Mouse (Mus musculus): ENCODE results near the gene Prss43. TPM values are rescaled to one million over a fixed set of nuclear protein-coding genes. Genes with fewer than 3 reads are reported as not detected.

Prss43 gene
- polyA plus RNA-seq, 1 experiment from 2014 or later, result not detected

Other genes starting within 250 kb of the Prss43 start
- gene Nradd, start 202.2 kb upstream of the Prss43 start, polyA plus RNA-seq (2015; fragmentation: Nextera tagmentation; extraction: Ambion mirVana), result 4.3 and 5.3 TPM in 2 replicates
- gene Nbeal2, start 172.5 kb upstream of the Prss43 start, polyA plus RNA-seq (2015; fragmentation: Nextera tagmentation; extraction: Ambion mirVana), result 15.7 and 19.1 TPM in 2 replicates
- 210 and 226 TPM in 2 replicates for gene Ccdc12, start 170.2 kb upstream of the Prss43 start, polyA plus RNA-seq (2015; fragmentation: Nextera tagmentation; extraction: Ambion mirVana)
- 0.94 and 1.4 TPM in 2 replicates for gene Myl3, start 84.8 kb upstream of the Prss43 start, polyA plus RNA-seq (2015; fragmentation: Nextera tagmentation; extraction: Ambion mirVana)
- 2.6 and 2.9 TPM in 2 replicates for gene Pth1r, start 79.5 kb upstream of the Prss43 start, polyA plus RNA-seq (2015; fragmentation: Nextera tagmentation; extraction: Ambion mirVana)
- gene Prss42, start 28.5 kb upstream of the Prss43 start, polyA plus RNA-seq (2015; fragmentation: Nextera tagmentation; extraction: Ambion mirVana), result not detected in 2 replicates
- gene Prss44, start 12.7 kb upstream of the Prss43 start, polyA plus RNA-seq (2015; fragmentation: Nextera tagmentation; extraction: Ambion mirVana), result 0.14 TPM in 1 of 2 replicates, not detected in the other
- gene Prss45, start 7.9 kb downstream of the Prss43 start, polyA plus RNA-seq (2015; fragmentation: Nextera tagmentation; extraction: Ambion mirVana), result not detected in 2 replicates
- not detected in 2 replicates for gene Prss46, start 17.8 kb downstream of the Prss43 start, polyA plus RNA-seq (2015; fragmentation: Nextera tagmentation; extraction: Ambion mirVana)
- gene Prss50, start 31.3 kb downstream of the Prss43 start, polyA plus RNA-seq (2015; fragmentation: Nextera tagmentation; extraction: Ambion mirVana), result 0.14 and 0.18 TPM in 2 replicates
- 3.7 and 4.9 TPM in 2 replicates for gene Als2cl, start 53.2 kb downstream of the Prss43 start, polyA plus RNA-seq (2015; fragmentation: Nextera tagmentation; extraction: Ambion mirVana)
- gene Tmie, start 53.4 kb downstream of the Prss43 start, polyA plus RNA-seq (2015; fragmentation: Nextera tagmentation; extraction: Ambion mirVana), result 6.2 and 7.1 TPM in 2 replicates
- 0.67 and 0.82 TPM in 2 replicates for gene Fam240a, start 90.2 kb downstream of the Prss43 start, polyA plus RNA-seq (2015; fragmentation: Nextera tagmentation; extraction: Ambion mirVana)
- gene Tdgf1, start 119.5 kb downstream of the Prss43 start, polyA plus RNA-seq (2015; fragmentation: Nextera tagmentation; extraction: Ambion mirVana), result 0.52 and 0.69 TPM in 2 replicates
- gene Lrrc2, start 124.9 kb downstream of the Prss43 start, polyA plus RNA-seq (2015; fragmentation: Nextera tagmentation; extraction: Ambion mirVana), result 0.08 and 0.38 TPM in 2 replicates
- gene Rtp3, start 163.9 kb downstream of the Prss43 start, polyA plus RNA-seq (2015; fragmentation: Nextera tagmentation; extraction: Ambion mirVana), result 0.14 and 0.20 TPM in 2 replicates
- gene Ltf, start 192.6 kb downstream of the Prss43 start, polyA plus RNA-seq (2015; fragmentation: Nextera tagmentation; extraction: Ambion mirVana), result 2.4 and 8.0 TPM in 2 replicates
- gene Ccrl2, start 230.8 kb downstream of the Prss43 start, polyA plus RNA-seq (2015; fragmentation: Nextera tagmentation; extraction: Ambion mirVana), result 1.6 and 2.5 TPM in 2 replicates